Mouse (Mus musculus) mature B cell (primary cell): ENCODE results near the gene Ptgfr.

ENCODE experiments used
- in situ Hi-C: fragments of 300-500 bp; cut with MboI; formaldehyde crosslinking; loops from 2 replicates; pipeline ENCODE4 v1.14.3; 2019

Ptgfr gene

GRCm38 (mm10) chr3:151836871-151837680 is at the start of gene Ptgfr:
Ptgfr (minus strand) TSS chr3:151837630.
- in situ Hi-C loops: no loop called here

GRCm38 (mm10) chr3:151883881-151884280 is 46.5 kb upstream of the Ptgfr start:
- in situ Hi-C loops: no loop called here

- in situ Hi-C loops: no loop called here
Observed at GRCm38 (mm10) chr3:151879981-151880380, 42.6 kb upstream of the Ptgfr start.

GRCm38 (mm10) chr3:151868970-151869369 is 31.5 kb upstream of the Ptgfr start:
- in situ Hi-C loops: no loop called here

- in situ Hi-C loops: no loop called here
Observed at GRCm38 (mm10) chr3:151851344-151851743, 13.9 kb upstream of the Ptgfr start.

GRCm38 (mm10) chr3:151850621-151851020 is 13.2 kb upstream of the Ptgfr start:
- in situ Hi-C loops: no loop called here

GRCm38 (mm10) chr3:151846292-151846691 is 8.9 kb upstream of the Ptgfr start:
- in situ Hi-C loops: no loop called here

GRCm38 (mm10) chr3:151844361-151845154 is 7.1 kb upstream of the Ptgfr start:
- in situ Hi-C loops: no loop called here

GRCm38 (mm10) chr3:151840688-151841087 is 3.3 kb upstream of the Ptgfr start:
- in situ Hi-C loops: no loop called here

- in situ Hi-C loops: no loop called here
Observed at GRCm38 (mm10) chr3:151838372-151838771, 942 bp upstream of the Ptgfr start.

GRCm38 (mm10) chr3:151837749-151838148 is 319 bp upstream of the Ptgfr start:
- in situ Hi-C loops: no loop called here

- in situ Hi-C loops: no loop called here
Observed at GRCm38 (mm10) chr3:151836451-151836850, 979 bp downstream of the Ptgfr start.

- in situ Hi-C loops: no loop called here
Observed at GRCm38 (mm10) chr3:151835831-151836230, 1.6 kb downstream of the Ptgfr start.

- in situ Hi-C loops: no loop called here
Observed at GRCm38 (mm10) chr3:151827950-151828610, 9.3 kb downstream of the Ptgfr start.

GRCm38 (mm10) chr3:151819811-151820210 is 17.6 kb downstream of the Ptgfr start:
- in situ Hi-C loops: no loop called here

GRCm38 (mm10) chr3:151818265-151818664 is 19.2 kb downstream of the Ptgfr start:
- in situ Hi-C loops: no loop called here

- in situ Hi-C loops: no loop called here
Observed at GRCm38 (mm10) chr3:151808613-151809012, 28.8 kb downstream of the Ptgfr start.

GRCm38 (mm10) chr3:151788622-151789021 is 48.8 kb downstream of the Ptgfr start:
- in situ Hi-C loops: no loop called here

GRCm38 (mm10) chr3:151775089-151775488 is 62.3 kb downstream of the Ptgfr start:
- in situ Hi-C loops: no loop called here

GRCm38 (mm10) chr3:151771074-151771473 is 66.4 kb downstream of the Ptgfr start:
- in situ Hi-C loops: no loop called here

GRCm38 (mm10) chr3:151749737-151750136 is 87.7 kb downstream of the Ptgfr start, which contains the start of gene Ifi44:
Ifi44 (minus strand) TSS chr3:151749960.
- in situ Hi-C loops: no loop called here

- in situ Hi-C loops: no loop called here
Observed at GRCm38 (mm10) chr3:151748514-151748913, 88.9 kb downstream of the Ptgfr start.
